Mouse (Mus musculus) adrenal gland, postnatal 25 days (tissue): ENCODE data around the gene Syt5. TPM values are rescaled to one million over a fixed set of nuclear protein-coding genes. Genes with fewer than 3 reads are reported as not detected.

Experiments
- DNase-seq: peaks from one replicate; pipeline ENCODE4 v3.0.0; 2021; ENCODE audit warnings: mixed read lengths
- microRNA-seq, 2 experiments: library from miRNA; unstranded; fragments of <30 nt; microRNA quantifications; one replicate each; pipeline ENCODE4 v1.2.0; 2021
- total RNA-seq: library from RNA; stranded (reverse); gene quantifications from 2 replicates; pipeline ENCODE4 v1.2.3, GENCODE M21; 2021

Gene Syt5
- total RNA-seq, 1 experiment from 2014 or later: 8.9 TPM

DNA sequence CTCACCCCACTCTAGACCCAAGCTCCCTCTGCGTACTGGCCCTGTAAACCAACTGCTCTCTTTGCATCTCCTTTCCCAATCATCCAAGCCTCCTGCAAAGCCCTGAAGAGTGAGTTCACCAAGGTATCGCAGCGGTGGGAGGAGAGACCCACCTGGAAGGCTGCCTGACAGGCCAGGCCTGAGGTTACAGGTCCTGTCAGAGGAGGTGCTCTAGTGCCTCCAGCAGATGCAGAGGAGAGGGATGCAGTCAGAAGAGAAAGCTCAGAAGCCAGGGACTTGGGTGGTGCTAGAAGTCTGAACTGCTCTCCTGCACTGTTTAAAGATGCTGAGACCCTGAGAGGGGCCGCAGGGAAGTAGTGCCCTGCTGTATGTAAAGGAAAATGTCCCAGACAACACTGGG, 48.3 kb downstream of the Syt5 start:
- DNase-seq: no peak

DNA sequence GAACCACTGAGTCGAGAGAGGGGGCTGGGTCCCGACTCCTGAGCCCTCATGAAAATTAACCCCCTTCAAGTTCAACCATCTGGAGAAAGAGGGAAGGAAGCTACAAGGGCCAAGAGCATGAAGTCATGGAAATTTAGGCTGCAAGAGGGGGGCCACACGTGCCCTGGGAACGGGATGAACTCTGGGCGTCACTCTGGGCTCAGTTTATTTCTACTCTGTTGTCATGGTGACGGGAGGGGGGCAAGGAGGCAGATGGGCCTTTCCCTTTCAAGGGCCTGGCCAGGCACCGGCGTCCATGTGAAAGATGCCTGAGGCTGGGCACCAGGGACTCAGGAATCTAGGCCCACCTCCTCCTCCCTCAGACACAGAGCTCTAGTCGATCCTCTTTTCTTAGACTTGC, 49.1 kb downstream of the Syt5 start:
- DNase-seq: peak; percentile 32

DNA sequence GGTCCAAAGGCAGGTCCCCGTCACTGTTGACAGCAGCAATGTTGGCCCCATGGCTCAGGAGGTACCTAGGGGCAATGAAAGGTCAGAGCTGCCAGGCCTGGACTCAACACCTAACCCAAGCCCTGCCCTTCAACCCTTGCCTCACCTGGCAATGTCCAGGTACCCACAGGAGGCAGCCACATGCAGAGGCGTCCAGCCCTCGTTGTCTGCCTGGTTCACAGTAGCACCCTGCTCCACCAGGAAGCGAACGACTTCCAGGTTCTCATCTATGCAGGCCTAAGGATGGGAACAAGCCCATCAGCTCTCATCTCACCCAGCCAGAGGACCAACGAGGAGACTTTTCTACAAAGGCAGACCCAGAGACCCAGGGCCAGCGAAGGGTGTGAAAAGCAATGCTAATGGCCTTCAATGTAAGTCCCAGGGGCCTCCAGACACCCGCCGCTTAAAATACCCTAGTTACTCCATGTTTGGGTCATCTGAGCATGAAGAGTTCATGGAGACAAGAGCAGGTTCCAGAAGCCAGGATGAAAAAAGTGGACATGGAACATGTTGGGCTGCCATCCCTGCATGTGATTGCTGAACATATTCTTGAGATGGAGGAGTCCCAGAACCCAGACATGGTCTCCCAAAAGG, 50.0 kb downstream of the Syt5 start:
- no peak for DNase-seq

DNA sequence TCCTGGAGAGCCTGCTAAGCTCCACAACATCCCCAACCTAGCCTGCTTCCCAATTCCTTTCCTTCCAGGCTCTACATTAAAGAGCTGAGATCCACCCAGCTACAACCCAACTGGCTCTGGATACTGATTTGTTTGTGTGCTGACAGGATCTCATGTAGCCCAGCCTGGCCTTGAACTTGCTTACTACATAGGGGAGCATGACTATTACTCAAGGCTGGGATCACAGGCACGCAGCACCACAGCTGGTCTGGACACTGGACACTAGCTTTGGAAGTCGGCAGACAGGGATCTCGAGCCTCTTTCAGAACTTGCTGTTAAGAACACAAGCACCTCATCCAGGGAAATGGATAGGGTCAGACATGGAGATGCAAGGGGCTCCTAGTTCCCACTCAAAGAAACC, 50.9 kb downstream of the Syt5 start:
- DNase-seq: no peak

DNA sequence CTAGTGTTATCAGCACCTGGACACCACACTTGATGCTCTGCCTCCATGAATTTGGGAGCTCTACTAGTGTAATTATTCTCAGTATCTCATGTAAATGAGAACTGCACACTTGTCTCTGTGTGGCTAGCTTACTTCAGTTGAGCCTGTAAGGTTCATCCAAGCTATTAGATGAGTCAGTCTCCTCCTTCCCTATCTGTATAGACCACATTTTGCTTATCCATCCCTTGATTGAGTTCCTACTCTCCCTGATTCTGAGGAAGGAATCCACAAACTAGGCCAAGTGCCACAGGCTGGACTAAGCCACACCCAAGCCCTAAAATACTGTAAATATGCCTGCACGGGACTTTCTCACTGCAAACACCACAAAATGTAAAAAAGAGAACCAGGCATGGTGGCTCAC, 53.4 kb downstream of the Syt5 start:
- DNase-seq: no peak

DNA sequence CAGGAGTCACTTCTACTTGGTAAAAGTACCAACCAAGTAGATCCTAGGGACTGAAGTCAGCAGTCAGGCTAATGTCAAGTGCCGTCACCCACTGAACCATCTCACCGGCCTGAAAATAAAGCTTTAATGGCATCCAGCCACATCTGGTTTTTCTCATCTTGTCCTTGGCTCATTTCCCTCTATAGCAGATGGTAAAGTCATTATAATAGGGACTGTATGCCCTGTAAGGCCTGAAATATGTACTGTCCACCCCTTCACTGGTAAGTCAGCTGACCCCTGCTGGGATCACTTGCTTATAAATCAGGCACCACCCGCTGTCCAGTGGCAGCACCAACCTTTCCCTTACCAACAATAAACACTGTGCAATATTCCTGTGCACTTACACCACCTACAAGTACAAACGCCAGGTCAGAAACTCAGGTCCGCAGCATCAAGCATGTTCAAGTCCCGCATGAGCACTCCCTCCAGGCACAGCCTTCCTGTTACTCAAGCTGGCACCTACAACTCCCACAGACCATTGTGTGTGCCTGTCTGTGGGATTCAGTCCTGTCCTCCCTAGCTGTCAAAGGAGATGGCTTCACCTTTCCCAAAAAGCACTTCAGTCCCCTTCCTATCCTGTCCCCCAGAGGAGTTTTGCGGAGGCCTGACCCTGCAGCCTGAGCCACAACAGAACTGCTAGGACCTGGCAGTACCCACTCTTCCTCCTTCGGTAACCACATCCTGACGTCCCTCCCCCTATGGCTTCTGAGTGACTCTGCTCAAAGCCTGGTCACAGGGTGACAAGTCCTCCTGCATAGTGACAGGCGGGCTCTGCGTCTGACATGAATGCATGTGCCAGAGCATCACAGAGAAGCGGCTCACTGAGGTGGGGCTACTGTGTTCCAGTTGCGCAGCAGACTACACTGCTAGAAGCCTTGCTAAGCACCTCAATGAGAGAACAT, 54.8 kb downstream of the Syt5 start:
- DNase-seq: no peak

DNA sequence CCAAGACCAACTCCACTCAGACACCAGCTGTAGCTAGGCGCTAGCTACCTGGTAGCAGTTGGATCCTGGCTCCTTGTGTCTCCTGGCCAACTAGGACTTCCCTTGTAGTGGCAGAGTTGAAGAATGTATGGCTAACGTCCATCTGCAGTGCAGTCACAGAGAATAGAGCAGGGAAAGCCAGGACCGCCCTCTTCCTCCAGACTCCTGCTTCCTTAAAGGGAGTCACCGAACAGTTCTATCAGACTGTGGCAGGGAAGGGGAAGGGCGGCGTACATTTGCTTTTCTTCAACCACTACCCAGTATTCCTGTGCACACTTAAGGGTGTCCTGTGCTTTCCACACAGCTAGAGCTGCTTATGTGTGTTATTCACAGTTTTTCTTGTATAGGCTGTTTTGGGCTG, 56.0 kb downstream of the Syt5 start:
- DNase-seq: no peak

Small RNA genes lying within 50 kb of the gene (microRNA-seq; reads per million reads assigned to microRNA genes)
- 0 reads per million in 2 experiments for gene Gm23577

Other genes with a start within 250 kb of the Syt5 start
- 0.21 TPM in 1 of 2 replicates, not detected in the other for gene Ncr1, start 209.8 kb downstream of the Syt5 start, total RNA-seq
- not detected in 2 replicates for gene Gp6, start 149.8 kb downstream of the Syt5 start, total RNA-seq
- gene Rdh13, start 101.9 kb downstream of the Syt5 start, total RNA-seq: 17.3 and 19.0 TPM in 2 replicates
- gene Eps8l1, start 86.9 kb downstream of the Syt5 start, total RNA-seq: 8.0 and 10.1 TPM in 2 replicates
- gene Ppp1r12c, start 45.9 kb downstream of the Syt5 start, total RNA-seq: 94.4 and 98.3 TPM in 2 replicates
- gene Tnnt1, start 31.2 kb downstream of the Syt5 start, total RNA-seq: 0.94 and 2.2 TPM in 2 replicates
- 0.85 TPM in 1 of 2 replicates, not detected in the other for gene Tnni3, start 23.3 kb downstream of the Syt5 start, total RNA-seq
- 0.91 and 1.2 TPM in 2 replicates for gene Dnaaf3, start 15.1 kb downstream of the Syt5 start, total RNA-seq
- gene Ptprh, start 56.5 kb upstream of the Syt5 start, total RNA-seq: not detected in 2 replicates
- 9.3 and 10.2 TPM in 2 replicates for gene Tmem86b, start 83.9 kb upstream of the Syt5 start, total RNA-seq
- gene Ppp6r1, start 111.5 kb upstream of the Syt5 start, total RNA-seq: 98.1 and 99.6 TPM in 2 replicates
- gene Hspbp1, start 137.5 kb upstream of the Syt5 start, total RNA-seq: 42.2 and 47.8 TPM in 2 replicates
- 4.2 and 6.5 TPM in 2 replicates for gene Brsk1, start 143.1 kb upstream of the Syt5 start, total RNA-seq
- 0.24 TPM in 1 of 2 replicates, not detected in the other for gene Tmem150b, start 177.7 kb upstream of the Syt5 start, total RNA-seq
- gene Kmt5c, start 192.6 kb upstream of the Syt5 start, total RNA-seq: 64.5 and 70.1 TPM in 2 replicates
- 9.4 and 10.6 TPM in 2 replicates for gene Cox6b2, start 205.6 kb upstream of the Syt5 start, total RNA-seq
- not detected in 2 replicates for gene Fam71e2, start 223.8 kb upstream of the Syt5 start, total RNA-seq
- 0.15 TPM in 1 of 2 replicates, not detected in the other for gene Il11, start 235.3 kb upstream of the Syt5 start, total RNA-seq
- gene Tmem190, start 235.4 kb upstream of the Syt5 start, total RNA-seq: not detected in 2 replicates
- 13.4 and 16.4 TPM in 2 replicates for gene Tmem238, start 242.1 kb upstream of the Syt5 start, total RNA-seq
- 922 and 1,210 TPM in 2 replicates for gene Rpl28, start 245.3 kb upstream of the Syt5 start, total RNA-seq